Mouse (Mus musculus): ENCODE results near the gene Aif1l. TPM values are rescaled to one million over a fixed set of nuclear protein-coding genes. Genes with fewer than 3 reads are reported as not detected.
A peak's percentile ranks its signal among the peaks of the same experiment; 100 is the strongest.

The Aif1l gene
- polyA plus RNA-seq, 1 experiment from 2014 or later: 80.5 TPM

DNA sequence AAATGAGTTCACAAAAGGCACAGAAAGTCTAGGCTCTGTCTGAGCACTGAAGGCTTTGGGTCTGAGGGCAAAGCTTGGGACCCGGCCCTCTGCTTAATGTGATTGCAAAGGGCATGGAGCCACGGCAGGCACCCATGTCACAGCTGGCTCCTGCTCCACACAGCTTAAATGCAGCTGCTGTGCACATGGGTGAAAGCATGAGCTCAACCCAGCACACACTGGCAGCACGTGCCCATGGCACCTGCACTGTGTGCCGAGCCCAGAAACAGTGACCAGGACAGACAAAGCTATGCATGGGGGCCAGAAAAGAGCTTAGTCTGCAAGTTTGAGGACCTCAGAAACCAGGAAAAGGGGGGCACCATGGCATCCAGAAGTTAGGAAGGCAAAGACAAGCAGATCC lies 26.3 kb upstream of the Aif1l start:
- H3K27me3 ChIP-seq (replicated peaks): peaks cover 70% of the 10 kb centered on the region
- no peak for ATAC-seq (ENCODE audit: insufficient number of reproducible peaks, low FRiP score)
- WGBS: 62% methylated on average over 4 of the region's 4 CpGs

DNA sequence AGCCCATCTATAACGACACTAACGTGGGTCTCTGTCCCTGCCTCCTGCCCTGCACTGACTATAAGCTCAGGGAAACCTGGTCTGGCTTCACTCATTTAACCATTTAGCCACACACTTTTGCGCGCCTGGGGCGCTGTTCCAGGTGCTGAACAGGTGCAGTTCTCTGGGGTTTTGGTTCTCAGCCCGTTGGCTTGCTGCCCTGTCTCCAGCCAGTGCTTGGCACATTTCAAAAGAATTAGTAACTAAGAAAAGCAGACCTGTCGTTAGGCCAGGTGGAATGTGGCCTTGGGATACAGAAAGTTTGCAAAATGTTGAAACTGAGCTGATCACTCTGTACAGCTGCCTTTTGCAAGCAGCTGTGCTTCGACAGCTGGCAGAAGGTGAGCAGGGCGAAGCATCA lies 25.1 kb upstream of the Aif1l start:
- Histone ChIP-seq H3K9me3 (replicated peaks) (no peaks in the 10 kb centered on the region), H3K4me1 (replicated peaks) (no peaks in the 10 kb centered on the region), H3K4me2 (no peak overlapping the region), H3K9ac (no peak overlapping the region), H3K4me3 (no peak overlapping the region), H3K27me3 (replicated peaks) (peaks cover 59% of the 10 kb centered on the region), H3K27ac (ENCODE audit: poor library complexity, severe bottlenecking) (no peak overlapping the region), H3K36me3 (no peaks in the 10 kb centered on the region)
- ATAC-seq (ENCODE audit: insufficient number of reproducible peaks, low FRiP score): no peak
- WGBS: 28% methylated on average over 9 of the region's 9 CpGs

More for the DNA sequence above, 26.3 kb upstream of the Aif1l start:
- Histone ChIP-seq H3K9ac (no peak overlapping the region), H3K36me3 (no peaks in the 10 kb centered on the region), H3K27ac (ENCODE audit: poor library complexity, severe bottlenecking) (no peak overlapping the region), H3K4me2 (no peak overlapping the region), H3K9me3 (replicated peaks) (no peaks in the 10 kb centered on the region), H3K4me1 (replicated peaks) (no peaks in the 10 kb centered on the region), H3K4me3 (no peak overlapping the region)

DNA sequence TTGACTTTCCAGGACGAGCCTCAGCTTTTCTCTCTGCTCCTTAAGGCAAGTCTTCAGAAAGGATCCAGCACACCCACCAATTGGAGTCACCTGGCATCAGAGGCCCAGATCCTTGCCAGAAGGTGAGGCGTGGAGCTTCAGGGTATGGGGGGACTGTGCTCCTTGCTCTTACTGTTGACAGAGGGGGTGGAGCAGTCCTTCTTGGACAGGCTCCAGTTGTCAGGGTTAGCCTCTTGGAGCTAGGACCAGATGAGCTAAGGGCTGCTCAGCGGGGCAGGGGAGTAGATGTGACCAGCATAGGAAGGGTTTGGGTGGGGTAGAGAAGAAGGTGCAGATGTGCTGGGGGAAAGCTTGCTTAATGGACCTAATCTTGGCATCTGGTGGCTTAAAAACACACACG lies 24.0 kb upstream of the Aif1l start:
- 49% methylated on average over 4 of the region's 4 CpGs for WGBS
- no peak overlapping the region for H3K9ac ChIP-seq
- H3K27ac ChIP-seq (ENCODE audit: poor library complexity, severe bottlenecking): no peak overlapping the region
- H3K4me2 ChIP-seq: no peak overlapping the region
- H3K4me3 ChIP-seq: no peak overlapping the region
- no peaks in the 10 kb centered on the region for H3K4me1 ChIP-seq (replicated peaks)
- H3K36me3 ChIP-seq: no peaks in the 10 kb centered on the region
- ATAC-seq (ENCODE audit: insufficient number of reproducible peaks, low FRiP score): no peak
- no peaks in the 10 kb centered on the region for H3K9me3 ChIP-seq (replicated peaks)
- H3K27me3 ChIP-seq (replicated peaks): peaks cover 55% of the 10 kb centered on the region

DNA sequence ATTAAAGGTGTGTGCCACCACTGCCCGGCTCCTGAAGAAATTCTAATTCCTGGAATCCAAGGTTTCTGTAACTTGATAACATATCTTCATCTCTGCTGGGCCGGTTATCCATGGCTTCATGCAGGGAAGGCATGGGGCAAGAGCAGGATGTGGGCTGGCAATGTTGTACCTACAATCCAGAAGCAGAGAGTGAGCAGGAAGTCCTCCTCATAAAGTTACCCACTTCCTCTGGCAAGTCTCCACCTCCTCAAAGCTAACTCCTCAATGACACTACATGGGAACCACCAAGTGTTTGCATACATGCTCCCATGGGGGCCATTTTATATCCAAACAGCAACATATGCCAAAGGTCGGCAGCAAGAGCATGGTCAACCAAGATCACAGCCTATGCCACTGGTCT lies 20.3 kb upstream of the Aif1l start:
- H3K9me3 ChIP-seq (replicated peaks): no peaks in the 10 kb centered on the region
- 69% methylated on average over 3 of the region's 3 CpGs for WGBS
- peaks cover 2% of the 10 kb centered on the region for H3K4me1 ChIP-seq (replicated peaks)
- no peak overlapping the region for H3K27ac ChIP-seq (ENCODE audit: poor library complexity, severe bottlenecking)
- no peak overlapping the region for H3K4me3 ChIP-seq
- no peak for ATAC-seq (ENCODE audit: insufficient number of reproducible peaks, low FRiP score)
- H3K36me3 ChIP-seq: no peaks in the 10 kb centered on the region
- H3K4me2 ChIP-seq: no peak overlapping the region
- H3K27me3 ChIP-seq (replicated peaks): peaks cover 28% of the 10 kb centered on the region; the same call in 1 of the 2 replicates
- H3K9ac ChIP-seq: no peak overlapping the region

DNA sequence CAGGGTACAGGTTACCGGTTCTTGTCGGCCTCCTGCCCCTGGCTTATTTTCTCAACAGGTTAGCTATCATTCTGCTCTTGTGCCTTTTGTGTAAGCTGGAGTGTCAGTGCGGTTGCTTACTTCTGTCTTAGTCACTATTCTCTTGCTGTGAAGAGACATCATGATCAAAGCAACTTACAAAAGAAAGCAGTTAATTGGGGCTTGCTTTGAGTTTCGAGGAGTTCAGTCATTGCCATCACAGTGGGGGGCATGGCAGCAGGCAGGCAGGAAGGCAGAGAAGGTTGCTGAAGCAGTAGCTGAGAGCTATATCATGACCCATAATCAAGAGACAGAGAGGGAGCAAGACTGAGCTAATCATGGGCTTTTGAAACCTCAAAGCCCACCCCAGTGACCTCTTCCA lies 15.4 kb upstream of the Aif1l start:
- no peak overlapping the region for H3K4me3 ChIP-seq
- no peaks in the 10 kb centered on the region for H3K36me3 ChIP-seq
- 57% methylated on average over 4 of the region's 4 CpGs for WGBS
- ATAC-seq (ENCODE audit: insufficient number of reproducible peaks, low FRiP score): no peak
- H3K9ac ChIP-seq: no peak overlapping the region
- H3K27me3 ChIP-seq (replicated peaks): 0 out of 2 replicates have a peak, but pooled peaks cover 19% of the 10 kb centered on the region
- H3K27ac ChIP-seq (ENCODE audit: poor library complexity, severe bottlenecking): no peak overlapping the region
- H3K9me3 ChIP-seq (replicated peaks): no peaks in the 10 kb centered on the region
- peaks cover 12% of the 10 kb centered on the region for H3K4me1 ChIP-seq (replicated peaks)
- no peak overlapping the region for H3K4me2 ChIP-seq

DNA sequence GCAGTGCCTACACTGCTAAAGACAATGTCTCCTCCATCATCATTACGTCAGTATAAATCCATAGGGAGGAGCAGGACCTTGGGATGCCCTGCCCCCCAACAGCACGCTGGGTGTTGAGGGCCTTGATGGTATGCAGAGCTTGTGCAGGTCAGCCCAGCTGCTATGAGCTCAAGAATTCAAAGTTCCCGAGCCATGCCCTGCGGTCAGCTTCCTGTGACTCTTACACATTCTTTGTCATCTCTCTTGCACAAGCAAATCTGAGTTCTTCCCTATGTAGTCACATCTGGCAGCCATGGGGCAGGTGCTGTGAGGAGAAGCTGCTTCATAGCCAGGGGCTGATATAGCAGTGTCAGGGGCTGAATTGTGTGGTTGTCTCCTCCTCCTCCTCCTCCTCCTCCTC lies 14.9 kb upstream of the Aif1l start:
- 0 out of 2 replicates have a peak, but pooled peaks cover 19% of the 10 kb centered on the region for H3K27me3 ChIP-seq (replicated peaks)
- ATAC-seq (ENCODE audit: insufficient number of reproducible peaks, low FRiP score): no peak
- no peak overlapping the region for H3K27ac ChIP-seq (ENCODE audit: poor library complexity, severe bottlenecking)
- H3K4me1 ChIP-seq (replicated peaks): peaks cover 12% of the 10 kb centered on the region
- no peaks in the 10 kb centered on the region for H3K36me3 ChIP-seq
- 17% methylated on average over 4 of the region's 4 CpGs for whole genome bisulfite sequencing
- H3K9ac ChIP-seq: no peak overlapping the region
- no peaks in the 10 kb centered on the region for H3K9me3 ChIP-seq (replicated peaks)
- no peak overlapping the region for H3K4me3 ChIP-seq
- no peak overlapping the region for H3K4me2 ChIP-seq

DNA sequence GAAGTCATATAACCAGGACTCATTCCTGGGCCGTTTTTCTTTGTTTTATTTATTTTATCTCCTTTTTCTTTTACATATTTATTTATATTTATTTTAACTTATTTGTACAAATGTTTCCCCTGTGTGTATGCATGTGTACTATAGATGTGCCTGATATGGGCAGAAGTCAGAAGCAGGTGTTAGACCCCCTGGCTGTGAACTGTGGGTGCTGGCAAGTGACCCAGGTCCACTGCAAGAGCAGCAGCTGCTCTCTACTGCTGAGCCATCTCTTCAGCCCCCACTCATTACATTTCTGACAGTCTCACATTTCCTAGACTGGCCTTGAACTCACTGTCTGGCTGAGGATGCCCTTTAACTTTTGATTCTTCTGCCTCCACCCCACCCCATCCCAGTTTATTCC lies 11.6 kb upstream of the Aif1l start:
- Histone ChIP-seq H3K27ac (ENCODE audit: poor library complexity, severe bottlenecking) (no peak overlapping the region), H3K9ac (no peak overlapping the region), H3K9me3 (replicated peaks) (no peaks in the 10 kb centered on the region), H3K27me3 (replicated peaks) (0 out of 2 replicates have a peak, but pooled peaks cover 8% of the 10 kb centered on the region), H3K4me1 (replicated peaks) (peaks cover 12% of the 10 kb centered on the region), H3K4me3 (no peak overlapping the region), H3K36me3 (no peaks in the 10 kb centered on the region), H3K4me2 (no peak overlapping the region)
- no peak for ATAC-seq (ENCODE audit: insufficient number of reproducible peaks, low FRiP score)
- WGBS: 73% methylated on average over 1 of the region's 1 CpGs

DNA sequence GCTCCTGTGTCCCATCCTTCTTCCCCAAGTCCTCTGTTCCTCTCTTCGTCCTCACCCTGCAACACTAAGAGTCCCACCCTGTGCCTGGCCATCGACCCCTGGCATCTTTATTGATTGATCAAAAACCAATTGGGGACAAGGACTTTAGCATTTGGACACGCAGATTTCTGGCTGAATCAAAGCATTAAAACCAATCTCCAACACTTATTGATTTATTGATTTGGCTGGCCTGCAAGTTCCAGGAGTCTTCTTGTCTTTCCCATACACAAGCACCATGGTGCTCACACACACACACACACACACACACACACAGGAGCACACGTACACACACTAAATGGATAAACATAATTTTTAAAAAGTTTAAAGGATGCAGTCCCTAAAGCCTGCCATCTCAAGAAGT lies 6.9 kb upstream of the Aif1l start:
- no peak overlapping the region for H3K4me2 ChIP-seq
- 67% methylated on average over 4 of the region's 4 CpGs for WGBS
- H3K4me1 ChIP-seq (replicated peaks): no peaks in the 10 kb centered on the region
- H3K9ac ChIP-seq: no peak overlapping the region
- ATAC-seq (ENCODE audit: insufficient number of reproducible peaks, low FRiP score): no peak
- H3K9me3 ChIP-seq (replicated peaks): no peaks in the 10 kb centered on the region
- no peak overlapping the region for H3K4me3 ChIP-seq
- no peak overlapping the region for H3K27ac ChIP-seq (ENCODE audit: poor library complexity, severe bottlenecking)
- H3K27me3 ChIP-seq (replicated peaks): peaks cover 9% of the 10 kb centered on the region; the same call in 1 of the 2 replicates
- H3K36me3 ChIP-seq: no peaks in the 10 kb centered on the region

DNA sequence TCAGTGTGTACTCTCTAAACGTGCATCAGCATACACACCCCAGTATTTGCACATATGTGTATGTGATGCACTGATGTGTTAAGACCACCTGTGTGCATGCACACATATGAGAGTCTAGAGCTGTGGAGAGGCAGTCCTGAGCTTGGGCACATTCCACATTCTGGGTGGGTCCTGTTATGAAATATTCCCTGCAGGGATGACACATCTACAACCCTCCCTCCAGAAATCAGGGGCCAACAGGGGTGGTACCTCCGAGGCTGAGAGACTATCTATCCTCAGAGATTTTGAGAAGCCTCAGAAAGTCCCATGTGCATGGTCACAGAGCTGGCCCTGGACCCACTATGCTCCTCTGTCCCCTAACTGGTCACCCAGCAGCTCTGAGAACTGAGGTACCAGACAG lies 4.4 kb upstream of the Aif1l start:
- ATAC-seq (ENCODE audit: insufficient number of reproducible peaks, low FRiP score): no peak
- Histone ChIP-seq H3K27me3 (replicated peaks) (peaks cover 13% of the 10 kb centered on the region; the same call in 1 of the 2 replicates), H3K9ac (no peak overlapping the region), H3K4me2 (no peak overlapping the region), H3K27ac (ENCODE audit: poor library complexity, severe bottlenecking) (no peak overlapping the region), H3K36me3 (no peaks in the 10 kb centered on the region), H3K4me1 (replicated peaks) (peaks cover 7% of the 10 kb centered on the region), H3K9me3 (replicated peaks) (no peaks in the 10 kb centered on the region), H3K4me3 (no peak overlapping the region)
- WGBS: 50% methylated on average over 2 of the region's 2 CpGs

DNA sequence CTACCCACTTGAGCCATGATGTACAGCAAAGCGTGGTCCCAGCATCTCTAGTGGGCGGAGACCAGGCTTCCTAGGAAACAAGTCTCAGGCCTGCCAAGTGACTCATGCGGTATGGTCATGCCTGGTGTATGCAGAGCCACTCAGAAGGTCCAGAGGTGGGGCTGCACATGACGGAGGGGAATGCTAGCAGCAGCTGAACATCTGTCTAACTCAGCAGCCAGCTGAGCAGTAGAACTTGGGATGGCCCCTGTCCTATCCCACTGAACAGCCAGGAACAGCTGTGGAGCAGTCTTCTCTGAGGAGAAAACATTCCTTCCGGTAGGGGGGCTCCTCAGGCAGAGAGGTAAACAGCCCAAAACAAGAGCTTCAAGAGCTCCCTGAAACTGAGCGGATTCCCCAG lies 1.5 kb upstream of the Aif1l start:
- Histone ChIP-seq H3K36me3 (no peaks in the 10 kb centered on the region), H3K27ac (ENCODE audit: poor library complexity, severe bottlenecking) (no peak overlapping the region), H3K4me2 (no peak overlapping the region), H3K9ac (no peak overlapping the region), H3K27me3 (replicated peaks) (peaks cover 9% of the 10 kb centered on the region; the same call in 1 of the 2 replicates), H3K9me3 (replicated peaks) (no peaks in the 10 kb centered on the region), H3K4me1 (replicated peaks) (peaks cover 31% of the 10 kb centered on the region), H3K4me3 (no peak overlapping the region)
- no peak for ATAC-seq (ENCODE audit: insufficient number of reproducible peaks, low FRiP score)
- WGBS: 66% methylated on average over 6 of the region's 6 CpGs

DNA sequence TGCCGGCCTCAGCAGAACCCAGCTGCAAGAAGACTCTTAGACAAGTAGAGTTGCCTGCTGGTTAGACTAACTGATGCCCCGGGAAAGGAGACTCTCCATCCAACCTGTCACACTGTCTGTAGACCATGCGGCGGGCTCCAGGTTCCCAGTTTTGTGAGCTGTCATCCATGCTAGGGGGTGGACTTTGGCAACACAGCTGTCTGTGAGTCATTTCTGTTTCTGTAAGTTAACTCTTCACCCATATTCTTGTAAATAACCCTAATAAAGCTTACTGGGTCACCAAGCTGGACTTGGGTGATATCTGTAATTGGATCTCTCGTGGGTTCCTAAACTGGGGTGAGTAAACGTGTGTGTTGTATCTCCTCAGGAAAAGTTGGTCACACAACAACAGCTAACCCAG lies 1.1 kb upstream of the Aif1l start:
- H3K9me3 ChIP-seq (replicated peaks): no peaks in the 10 kb centered on the region
- no peak overlapping the region for H3K4me3 ChIP-seq
- H3K4me1 ChIP-seq (replicated peaks): peaks cover 35% of the 10 kb centered on the region
- no peak for ATAC-seq (ENCODE audit: insufficient number of reproducible peaks, low FRiP score)
- no peak overlapping the region for H3K27ac ChIP-seq (ENCODE audit: poor library complexity, severe bottlenecking)
- H3K36me3 ChIP-seq: no peaks in the 10 kb centered on the region
- peaks cover 9% of the 10 kb centered on the region; the same call in 1 of the 2 replicates for H3K27me3 ChIP-seq (replicated peaks)
- H3K9ac ChIP-seq: no peak overlapping the region
- 72% methylated on average over 6 of the region's 6 CpGs for WGBS
- no peak overlapping the region for H3K4me2 ChIP-seq

DNA sequence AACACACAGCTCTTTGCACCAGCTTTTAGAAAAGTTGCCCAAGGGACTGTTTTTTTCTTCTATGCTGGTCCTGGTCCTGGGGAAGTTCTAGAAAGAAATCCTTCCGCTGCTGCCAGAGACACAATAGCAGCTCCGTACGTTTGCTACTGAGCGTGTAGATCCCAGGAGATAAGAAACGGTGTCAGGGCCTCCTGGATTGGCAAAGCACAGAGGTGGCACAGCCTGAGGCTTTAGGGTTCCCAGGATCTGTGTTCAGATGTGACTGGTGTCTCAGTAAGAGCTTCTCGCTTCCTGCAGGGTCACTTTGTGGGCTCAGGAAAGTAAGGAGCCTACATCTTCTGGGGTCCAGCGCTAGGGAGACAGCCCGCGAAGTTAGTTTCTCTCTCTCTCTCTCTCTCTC lies 1.0 kb downstream of the Aif1l start:
- H3K9me3 ChIP-seq (replicated peaks): no peaks in the 10 kb centered on the region
- peak overlapping the region; percentile 82 for H3K4me3 ChIP-seq
- H3K4me1 ChIP-seq (replicated peaks): peaks cover 48% of the 10 kb centered on the region
- H3K9ac ChIP-seq: peak overlapping the region; percentile 89
- peaks cover 4% of the 10 kb centered on the region; the same call in 1 of the 2 replicates for H3K27me3 ChIP-seq (replicated peaks)
- no peak overlapping the region for H3K27ac ChIP-seq (ENCODE audit: poor library complexity, severe bottlenecking)
- no peaks in the 10 kb centered on the region for H3K36me3 ChIP-seq
- H3K4me2 ChIP-seq: peak overlapping the region; percentile 98
- 25% methylated on average over 9 of the region's 9 CpGs for WGBS
- ATAC-seq (ENCODE audit: insufficient number of reproducible peaks, low FRiP score): no peak

Measured in heart, embryonic 12.5 days (tissue).